Mouse (Mus musculus): ENCODE measurements at regions not wholly inside any gene's neighbourhood (a gene's known extent, or its start where the extent isn't known, plus 50 kb on each side); places are given as distances from the start of the nearest gene placed in this dataset.

GRCm38 (mm10) chr4:31403976-31404375 lies 559.9 kb upstream of the Map3k7 start:
- no peak for DNase-seq

- no peak for DNase-seq
Observed at GRCm38 (mm10) chr4:31404840-31405714, 558.8 kb upstream of the Map3k7 start.

DNA sequence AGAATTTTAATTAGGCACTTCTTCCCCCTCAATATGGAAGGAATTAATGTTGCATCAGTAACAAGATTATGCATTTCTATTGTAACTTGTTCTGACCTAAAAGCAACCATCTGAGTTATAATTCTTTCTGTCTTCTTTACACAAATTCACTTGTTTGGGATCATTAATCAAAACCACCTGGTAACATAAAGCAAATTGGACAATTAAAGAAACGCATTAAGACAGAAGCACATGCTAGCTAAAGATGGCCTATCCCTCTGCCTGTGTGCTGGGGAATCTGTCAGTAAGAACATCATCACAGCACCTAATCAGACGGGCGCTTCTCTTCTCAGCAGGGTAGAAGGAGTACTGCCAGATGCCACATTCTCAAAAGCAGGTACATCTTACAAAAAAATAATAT lies 553.7 kb upstream of the Map3k7 start:
- no peak for DNase-seq

- no peak for DNase-seq
Observed at GRCm38 (mm10) chr4:31411770-31412525, 551.9 kb upstream of the Map3k7 start.

DNA sequence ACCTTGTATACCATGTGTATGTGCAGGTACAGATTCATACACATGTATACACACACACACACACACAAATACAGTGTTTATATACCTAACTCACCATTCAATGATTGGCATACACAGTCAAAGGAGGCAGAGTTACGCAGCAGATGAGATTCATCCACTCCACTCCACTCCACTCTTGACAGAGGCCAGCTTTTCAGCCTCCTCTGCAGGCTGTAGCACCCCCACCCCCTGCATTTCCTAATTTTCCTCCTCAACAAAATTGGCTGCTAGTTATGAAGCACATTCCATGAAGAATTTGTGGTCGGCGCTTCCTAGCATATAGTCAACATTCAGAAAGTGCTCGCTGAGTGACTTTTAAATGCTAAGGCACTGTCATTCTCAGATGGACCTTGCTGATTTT lies 546.7 kb upstream of the Map3k7 start:
- DNase-seq: no peak

- peak; percentile 22 for DNase-seq
Observed at GRCm38 (mm10) chr4:31419240-31419639, 544.7 kb upstream of the Map3k7 start.

- DNase-seq: no peak
Observed at GRCm38 (mm10) chr4:31420167-31420566, 543.7 kb upstream of the Map3k7 start.

GRCm38 (mm10) chr4:31421386-31421785 lies 542.5 kb upstream of the Map3k7 start:
- DNase-seq: no peak

GRCm38 (mm10) chr4:31425135-31425534 lies 538.8 kb upstream of the Map3k7 start:
- DNase-seq: no peak

DNA sequence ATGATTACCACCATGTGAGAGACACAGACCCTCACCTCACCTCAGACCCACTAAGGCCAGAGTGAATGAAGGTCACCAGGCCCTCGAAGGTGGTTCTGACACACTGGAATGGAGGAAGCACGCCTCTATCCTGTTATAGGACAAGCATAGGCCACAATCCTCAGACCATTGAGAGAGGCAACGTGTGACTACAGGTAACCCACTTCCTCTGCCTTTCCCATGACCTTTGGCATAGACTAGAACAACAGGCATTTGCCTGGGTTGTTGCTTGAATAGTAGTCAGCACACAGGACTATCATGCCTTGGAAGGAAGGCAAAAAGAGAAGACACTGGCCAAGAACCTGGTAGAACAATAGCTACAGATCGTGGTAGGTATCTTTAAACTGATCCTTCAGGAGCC lies 538.2 kb upstream of the Map3k7 start:
- no peak for DNase-seq

- no peak for DNase-seq
Observed at GRCm38 (mm10) chr4:31426169-31427030, 537.5 kb upstream of the Map3k7 start.

DNA sequence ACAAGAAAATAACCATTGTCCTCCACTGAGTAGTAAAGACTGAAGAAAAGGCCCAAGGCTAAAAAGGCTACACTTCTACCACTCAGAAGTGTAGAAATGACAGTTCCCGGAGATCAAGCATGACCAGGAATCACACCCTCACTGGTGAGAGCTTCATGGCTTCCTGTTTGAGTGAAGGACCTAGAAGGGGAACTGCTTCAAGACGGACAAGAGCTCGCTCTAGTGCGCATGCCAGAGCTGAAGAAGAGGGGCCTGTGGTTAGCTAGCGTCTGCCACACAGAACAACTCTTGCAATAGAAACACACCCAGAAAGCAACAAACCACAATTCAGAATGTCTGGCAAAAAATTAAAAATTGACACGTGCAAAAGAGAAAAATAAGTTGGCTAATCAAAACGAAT lies 530.0 kb upstream of the Map3k7 start:
- no peak for DNase-seq

GRCm38 (mm10) chr4:31454898-31455297 lies 509.0 kb upstream of the Map3k7 start:
- no peak for DNase-seq

GRCm38 (mm10) chr4:31455466-31455865 lies 508.4 kb upstream of the Map3k7 start:
- DNase-seq: no peak

DNA sequence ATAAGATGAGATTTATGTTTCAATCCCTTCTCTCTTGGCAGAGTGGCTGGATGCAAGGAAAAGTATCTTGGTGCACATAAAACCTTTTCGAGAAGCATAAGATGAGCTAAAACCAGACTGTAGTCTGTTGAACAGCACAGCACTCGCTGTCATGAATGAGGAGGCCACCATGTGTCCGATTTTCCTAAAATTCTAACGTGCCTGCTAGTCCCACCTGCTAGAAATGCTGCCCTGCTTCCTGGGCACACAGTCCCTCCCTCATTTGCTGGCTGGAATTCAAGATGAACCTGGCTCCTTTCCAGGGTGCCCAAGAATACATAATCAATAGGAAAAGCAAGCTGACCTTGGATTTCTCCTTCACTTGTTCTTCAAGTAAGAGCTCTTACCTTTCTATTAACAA lies 501.4 kb upstream of the Map3k7 start:
- DNase-seq: no peak

- no peak for DNase-seq
Observed at GRCm38 (mm10) chr4:31463130-31463698, 500.7 kb upstream of the Map3k7 start.

- no peak for DNase-seq
Observed at GRCm38 (mm10) chr4:31468306-31468705, 495.6 kb upstream of the Map3k7 start.

GRCm38 (mm10) chr4:31469803-31470202 lies 494.1 kb upstream of the Map3k7 start:
- no peak for DNase-seq

GRCm38 (mm10) chr4:31492535-31492934 lies 471.4 kb upstream of the Map3k7 start:
- no peak for DNase-seq

DNA sequence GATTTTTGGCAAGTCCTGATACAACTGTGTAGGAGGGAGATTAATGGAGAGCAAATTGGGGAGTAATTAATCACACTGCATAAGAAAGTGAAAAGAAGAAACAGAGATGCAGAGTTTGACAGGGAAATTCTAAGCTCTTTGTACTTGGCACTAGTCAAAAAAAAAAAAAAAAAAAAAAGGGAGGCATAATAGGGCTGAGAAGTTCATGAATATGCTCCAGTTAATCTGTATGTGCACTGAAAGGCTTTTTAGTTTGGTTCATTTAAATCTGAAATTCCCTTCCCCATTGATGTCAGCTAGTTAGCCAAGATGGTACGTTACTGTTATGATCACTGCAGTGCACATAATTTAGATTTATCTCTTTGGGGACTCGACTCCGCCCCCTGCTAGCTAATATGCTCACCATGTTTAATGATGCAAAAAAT lies 470.8 kb upstream of the Map3k7 start:
- no peak for DNase-seq

DNA sequence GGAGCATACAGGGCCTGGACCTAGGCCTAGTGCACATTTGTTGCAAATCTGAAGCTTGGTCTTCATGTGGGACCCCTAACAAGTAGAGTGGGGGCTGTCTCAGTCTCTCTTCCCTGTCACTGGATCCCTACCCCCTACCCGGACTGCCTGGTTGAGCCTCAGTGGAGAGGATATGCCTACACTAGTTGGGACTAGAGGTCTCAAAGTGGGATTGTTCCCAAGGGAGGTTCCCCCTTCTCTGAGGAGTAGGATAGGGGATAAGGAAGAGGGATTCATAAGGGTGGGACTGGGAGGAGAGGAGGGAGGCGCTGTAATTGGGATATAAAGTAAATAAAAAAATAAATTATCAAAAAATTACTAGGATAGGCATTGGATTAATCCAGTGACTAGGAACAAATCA lies 464.0 kb upstream of the Map3k7 start:
- DNase-seq: no peak

DNA sequence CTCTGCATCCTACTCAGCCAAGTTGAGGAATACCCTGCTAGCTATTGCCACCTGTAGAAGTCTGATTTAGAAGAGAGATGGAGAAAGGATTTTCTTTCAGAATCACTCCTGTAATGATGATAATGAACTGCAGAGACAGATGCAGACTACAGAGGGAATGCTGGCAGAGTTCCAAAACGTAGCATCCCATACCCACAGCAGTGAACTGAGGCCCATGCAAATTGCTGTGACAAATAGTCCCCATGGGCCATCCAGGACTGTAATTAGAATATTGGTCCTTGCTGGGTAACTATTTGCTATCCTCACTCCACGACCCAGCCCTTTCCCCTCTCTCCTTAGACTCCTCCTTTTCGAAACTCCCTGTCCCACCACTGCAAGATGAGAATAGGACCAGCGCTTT lies 463.5 kb upstream of the Map3k7 start:
- DNase-seq: no peak
